Mouse (Mus musculus): ENCODE data around the gene Rerg. TPM values are rescaled to one million over a fixed set of nuclear protein-coding genes. Genes with fewer than 3 reads are reported as not detected.

Gene Rerg
- total RNA-seq, 1 experiment from 2014 or later = not detected

- no peak for ATAC-seq (replicated peaks; ENCODE audit: low read depth, poor library complexity, severe bottlenecking)
These were observed 33.9 kb downstream of the Rerg start for GRCm38 (mm10) chr6:137136401-137136800.

- ATAC-seq (replicated peaks; ENCODE audit: low read depth, poor library complexity, severe bottlenecking) = no peak
These were observed 34.5 kb downstream of the Rerg start for GRCm38 (mm10) chr6:137135506-137136391.

GRCm38 (mm10) chr6:137131794-137132193 lies 38.5 kb downstream of the Rerg start:
- no peak for ATAC-seq (replicated peaks; ENCODE audit: low read depth, poor library complexity, severe bottlenecking)

- no peak for ATAC-seq (replicated peaks; ENCODE audit: low read depth, poor library complexity, severe bottlenecking)
These were observed 38.9 kb downstream of the Rerg start for GRCm38 (mm10) chr6:137131349-137131748.

DNA sequence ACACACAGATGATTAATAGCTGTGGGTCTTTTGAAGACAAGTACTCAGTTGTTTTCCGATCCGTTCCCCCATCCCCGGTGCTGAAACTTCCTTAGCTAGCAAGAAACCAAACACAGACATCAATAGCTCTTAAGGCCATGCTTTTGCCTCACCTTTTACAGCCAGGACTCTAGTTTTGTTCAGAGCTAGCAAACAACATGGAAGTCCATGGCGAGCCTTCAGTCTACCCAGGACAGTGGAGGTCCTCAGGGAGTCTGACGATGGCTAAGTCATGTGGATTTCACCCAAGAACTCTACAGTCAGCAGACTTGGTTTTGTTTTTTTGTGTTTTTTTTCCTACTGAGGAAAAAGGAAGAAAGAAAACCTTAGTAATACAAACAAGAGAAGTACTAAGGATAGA lies 43.4 kb downstream of the Rerg start:
- no peak for ATAC-seq (replicated peaks; ENCODE audit: low read depth, poor library complexity, severe bottlenecking)

DNA sequence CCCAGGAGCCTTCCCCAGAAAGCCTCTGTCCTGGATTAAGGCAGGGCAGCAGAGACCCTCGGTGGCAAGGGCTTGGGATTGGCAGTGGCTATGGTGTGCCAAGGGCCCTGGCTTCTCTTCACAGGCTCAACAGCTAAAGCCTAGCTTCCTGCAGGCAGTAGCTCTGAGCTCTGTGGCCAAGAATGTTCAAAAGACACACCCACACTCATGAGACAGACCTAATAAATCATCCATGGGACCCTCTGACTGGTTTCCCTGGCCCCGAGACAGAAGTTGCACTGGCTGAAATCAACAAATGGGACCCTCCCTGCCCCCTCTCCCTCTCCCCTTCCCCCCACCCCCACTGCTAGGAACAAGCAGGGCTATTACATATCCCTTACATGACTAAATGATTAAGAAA lies 44.1 kb downstream of the Rerg start:
- ATAC-seq (replicated peaks; ENCODE audit: low read depth, poor library complexity, severe bottlenecking) = no peak

GRCm38 (mm10) chr6:137125433-137125832 lies 44.9 kb downstream of the Rerg start:
- ATAC-seq (replicated peaks; ENCODE audit: low read depth, poor library complexity, severe bottlenecking) = peak; percentile 57

DNA sequence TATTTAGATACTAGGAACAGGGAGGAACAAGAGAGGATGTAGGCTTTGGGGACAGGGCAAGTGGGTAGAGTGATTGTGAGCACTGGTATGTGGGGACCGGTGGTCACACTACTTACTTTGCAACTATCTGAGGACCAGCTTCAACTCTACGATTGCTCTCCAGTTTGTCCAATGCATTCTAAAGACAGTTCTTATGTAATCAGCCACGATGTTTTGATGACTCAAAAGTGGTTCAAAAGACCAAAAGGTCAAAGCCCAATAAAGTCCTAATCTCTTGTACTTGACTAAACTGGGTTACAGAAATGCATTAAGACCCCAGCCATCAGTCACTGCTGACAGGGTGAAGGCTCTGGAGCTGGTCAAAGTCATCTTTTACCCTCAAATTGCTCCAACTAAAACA lies 45.3 kb downstream of the Rerg start:
- ATAC-seq (replicated peaks; ENCODE audit: low read depth, poor library complexity, severe bottlenecking) = no peak

GRCm38 (mm10) chr6:137116849-137117473 lies 53.3 kb downstream of the Rerg start:
- no peak for ATAC-seq (replicated peaks; ENCODE audit: low read depth, poor library complexity, severe bottlenecking)

GRCm38 (mm10) chr6:137114859-137115258 lies 55.4 kb downstream of the Rerg start:
- no peak for ATAC-seq (replicated peaks; ENCODE audit: low read depth, poor library complexity, severe bottlenecking)

GRCm38 (mm10) chr6:137111266-137111813 lies 59.0 kb downstream of the Rerg start:
- ATAC-seq (replicated peaks; ENCODE audit: low read depth, poor library complexity, severe bottlenecking) = no peak

DNA sequence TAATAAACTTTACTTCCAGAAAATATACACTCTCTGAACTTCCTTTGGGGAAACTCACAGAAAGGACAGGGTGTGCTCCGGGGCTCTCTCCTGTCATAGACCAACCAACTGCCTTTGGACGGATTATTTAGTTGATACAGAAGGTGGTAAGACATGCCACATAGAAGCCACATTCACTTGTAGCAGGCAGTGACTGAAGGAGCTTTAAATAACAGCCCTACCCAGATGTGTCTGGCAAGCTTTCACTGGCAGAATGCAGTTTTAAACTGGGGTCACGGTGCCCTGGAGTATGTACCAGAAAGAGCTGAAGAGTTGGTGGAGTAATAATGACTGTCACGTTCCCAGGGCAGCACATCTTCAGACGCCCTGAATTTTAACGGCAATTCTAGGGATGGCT lies 59.5 kb downstream of the Rerg start:
- no peak for ATAC-seq (replicated peaks; ENCODE audit: low read depth, poor library complexity, severe bottlenecking)

DNA sequence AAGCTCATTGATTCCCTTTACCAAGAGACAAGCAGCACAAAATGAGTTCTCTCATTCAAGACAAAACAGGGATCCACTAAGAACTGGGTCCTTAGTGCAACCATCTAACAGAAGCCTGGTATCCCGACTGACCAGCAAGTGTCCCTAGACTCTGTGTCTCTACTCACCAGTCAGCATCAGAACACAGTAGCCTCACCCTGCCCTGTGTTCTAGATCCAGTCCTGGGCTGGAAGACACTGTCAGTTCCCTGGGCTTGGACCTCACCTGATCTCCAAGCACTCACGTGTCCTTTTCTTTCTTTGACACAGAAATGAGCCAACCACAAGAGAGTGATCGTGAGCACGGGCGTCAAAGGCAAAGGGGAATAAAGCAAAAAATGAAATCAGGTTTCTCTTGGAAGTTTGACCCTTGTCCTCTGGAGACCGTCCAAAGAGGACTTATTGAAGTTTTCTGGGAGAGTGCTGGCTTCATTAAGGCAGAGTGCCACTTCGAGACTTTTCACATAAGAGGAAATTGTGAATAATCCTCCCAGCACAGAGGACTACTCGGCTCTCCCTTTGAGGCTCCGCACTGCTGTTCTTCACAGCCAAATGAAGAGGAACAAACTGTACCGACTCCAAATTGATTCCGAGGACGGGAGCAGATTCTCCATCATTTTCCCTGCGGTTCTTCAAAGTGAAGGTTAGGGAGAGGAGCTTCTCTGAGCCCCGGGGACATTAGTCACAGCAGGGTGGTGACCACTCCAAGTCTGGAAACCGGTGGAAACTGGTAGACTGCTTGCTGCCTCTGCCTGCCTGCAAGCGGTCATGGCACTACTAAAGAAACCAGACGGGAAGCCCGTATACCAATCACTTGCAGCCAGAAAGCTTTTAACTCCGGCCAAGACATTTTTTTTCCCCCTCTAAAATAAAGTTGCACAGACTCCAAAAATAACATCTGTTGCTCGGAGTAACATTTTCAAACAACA lies 60.2 kb downstream of the Rerg start:
- ATAC-seq (replicated peaks; ENCODE audit: low read depth, poor library complexity, severe bottlenecking) = no peak

DNA sequence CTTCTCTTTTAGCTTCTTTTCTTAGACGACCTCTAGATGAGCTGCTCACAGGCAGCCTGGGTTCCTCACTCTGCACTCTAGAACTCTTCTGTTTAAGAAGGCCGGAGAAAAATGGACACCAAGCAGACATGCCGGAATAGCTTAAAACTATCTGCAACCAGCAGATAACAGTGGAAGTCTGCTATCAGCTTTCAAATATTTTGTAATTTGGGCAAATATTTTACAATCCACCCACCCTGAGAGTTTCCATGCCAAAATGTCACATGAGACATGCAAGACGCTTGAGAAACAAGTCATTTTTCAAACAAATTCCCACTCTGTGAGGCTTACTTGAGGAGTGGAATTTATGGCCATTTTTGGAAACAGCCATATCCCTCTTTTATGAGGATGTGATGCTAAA lies 65.0 kb downstream of the Rerg start:
- no peak for ATAC-seq (replicated peaks; ENCODE audit: low read depth, poor library complexity, severe bottlenecking)

DNA sequence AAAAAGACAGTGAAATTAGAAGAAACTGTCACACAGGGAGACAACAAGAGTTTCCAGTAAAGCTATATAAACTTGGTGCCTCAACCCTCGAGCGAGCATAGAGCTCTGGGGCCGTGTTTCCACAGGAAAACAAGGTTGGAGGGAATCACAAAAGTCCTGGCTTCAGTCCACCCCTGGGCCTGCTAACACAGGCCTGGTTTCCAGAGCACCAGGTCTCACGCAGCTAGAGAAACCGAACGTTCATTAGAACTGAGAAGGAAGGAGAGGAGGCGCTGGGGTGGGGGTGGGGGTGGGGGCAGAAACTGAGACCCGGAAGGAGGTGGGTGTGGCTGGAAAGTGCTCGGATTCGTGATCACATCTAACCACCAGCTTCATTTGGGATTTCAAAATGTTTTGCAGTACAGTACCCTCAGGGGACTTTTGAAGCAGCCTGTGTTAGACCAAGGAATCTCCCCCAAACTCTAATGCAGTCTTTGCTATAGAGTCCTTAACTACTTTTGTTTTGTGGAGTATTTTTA lies 67.6 kb downstream of the Rerg start:
- ATAC-seq (replicated peaks; ENCODE audit: low read depth, poor library complexity, severe bottlenecking) = peak; percentile 50

GRCm38 (mm10) chr6:137101886-137102661 lies 68.2 kb downstream of the Rerg start:
- no peak for ATAC-seq (replicated peaks; ENCODE audit: low read depth, poor library complexity, severe bottlenecking)

GRCm38 (mm10) chr6:137100259-137100658 lies 70.0 kb downstream of the Rerg start:
- ATAC-seq (replicated peaks; ENCODE audit: low read depth, poor library complexity, severe bottlenecking) = no peak

DNA sequence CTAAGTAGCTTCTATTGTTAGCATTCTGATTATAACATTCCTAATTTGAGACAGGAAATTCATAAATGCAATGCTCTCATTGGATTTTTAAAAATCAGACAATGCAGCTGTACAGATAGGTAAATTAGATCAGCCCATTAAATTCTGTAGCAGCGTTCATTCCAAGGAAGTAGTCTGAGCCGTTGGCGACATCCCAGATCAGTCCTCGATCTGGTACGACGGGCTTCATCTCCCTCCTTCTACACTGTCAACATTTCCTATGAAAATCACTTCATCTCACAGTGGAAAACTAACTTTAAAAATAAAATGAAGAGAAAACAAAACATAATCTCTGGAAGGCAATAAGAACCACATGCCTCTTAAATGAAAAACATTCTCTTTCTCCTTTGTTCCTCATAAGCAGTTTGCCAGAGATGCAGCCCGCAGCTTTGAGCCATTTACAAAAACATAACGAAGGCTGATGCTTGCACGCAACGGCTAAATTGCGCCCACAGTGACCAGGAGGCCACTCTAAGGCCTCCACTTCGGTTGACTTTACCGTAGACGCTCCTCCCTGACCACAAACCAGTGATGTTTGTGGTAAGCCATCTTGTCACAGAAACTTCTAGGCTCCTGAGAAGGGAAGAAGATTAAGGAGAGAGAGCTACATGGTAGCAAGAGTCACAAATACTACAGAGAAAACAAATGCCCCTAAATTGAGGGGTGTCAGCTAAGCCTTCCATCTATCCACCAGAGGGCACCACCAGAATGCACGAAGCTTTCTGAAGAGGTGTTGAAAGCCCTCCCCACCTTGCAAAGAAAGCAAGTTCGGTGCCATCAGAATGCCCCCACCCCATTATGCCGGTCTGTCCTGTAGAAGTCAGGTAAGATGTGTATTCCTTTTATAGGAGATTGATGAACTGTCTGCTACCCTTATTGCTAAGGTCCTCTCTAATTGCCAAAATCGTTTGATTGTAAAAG lies 71.8 kb downstream of the Rerg start:
- peak; percentile 75 for ATAC-seq (replicated peaks; ENCODE audit: low read depth, poor library complexity, severe bottlenecking)

All from common myeloid progenitor, adult 5-6 weeks (primary cell).